Mouse (Mus musculus): Measurements from ENCODE around the gene Blcap.

- TF ChIP-seq POLR2A (IDR thresholded peaks at IDR 0.05; ENCODE audit: low read depth, low read length) = no peak
- no peak for TF ChIP-seq CTCF (IDR thresholded peaks at IDR 0.05; ENCODE audit: borderline replicate concordance, insufficient read depth, low read length)
Observed at GRCm38 (mm10) chr2:157518451-157518850, 52.6 kb downstream of the Blcap start.

All from embryonic fibroblast, embryonic 13.5 days (primary cell).